Mouse (Mus musculus): ENCODE measurements around the gene Nphp4.

DNA sequence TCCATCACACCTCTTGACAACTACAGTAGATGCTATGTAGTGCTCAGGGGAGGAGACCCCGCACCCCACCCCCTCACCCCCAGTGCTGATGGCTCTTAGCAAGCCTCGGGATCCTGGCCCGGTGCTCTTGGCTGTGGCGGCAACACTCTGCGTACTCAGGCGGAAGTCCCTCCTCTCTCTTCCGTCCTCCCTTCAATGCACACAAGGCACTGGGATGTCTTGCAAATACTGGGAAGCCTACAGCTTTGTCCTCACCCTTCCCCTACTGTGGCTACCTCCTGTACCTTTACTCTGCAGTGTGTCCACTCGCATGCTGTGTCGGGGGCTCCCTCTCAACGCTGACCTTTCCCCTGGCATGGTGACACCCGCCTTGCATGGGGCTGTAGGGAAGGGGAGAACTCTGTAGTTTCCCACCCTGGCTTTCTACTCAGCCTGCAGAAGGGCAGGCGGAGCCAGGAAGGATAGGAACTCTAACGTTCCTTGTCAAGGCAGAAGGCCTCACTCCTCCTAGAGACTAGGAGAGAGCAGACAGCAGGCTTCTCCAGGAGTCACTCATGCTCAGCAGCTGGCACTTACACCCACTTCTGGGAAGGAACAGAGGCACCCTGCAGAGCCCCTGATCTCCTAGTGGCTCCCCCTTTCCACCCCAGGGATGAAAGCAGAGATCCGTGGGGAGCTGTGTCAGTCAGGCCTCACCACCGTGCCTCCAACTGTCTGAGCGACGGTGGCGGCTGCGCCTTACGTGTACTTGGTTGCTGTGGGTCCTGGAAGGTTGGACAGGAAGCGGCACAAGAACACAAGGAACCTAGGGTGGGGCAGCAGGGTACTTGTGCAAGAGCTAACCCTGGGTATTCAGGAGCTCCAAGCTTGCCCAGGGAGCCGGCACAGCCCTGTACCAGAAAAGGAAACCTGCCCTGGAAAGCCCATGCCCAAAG, 28.5 kb upstream of the Nphp4 start:
- no peak for TF ChIP-seq CTCF (conservative IDR thresholded peaks at IDR 0.05; ENCODE audit: insufficient read depth, insufficient read length, low read depth, low read length)
- no peak for TF ChIP-seq POLR2A (IDR thresholded peaks at IDR 0.05; ENCODE audit: low read depth, low read length)
